Mouse (Mus musculus) C2C12 (cell line): Measurements from ENCODE around the gene Aff1. TPM values are rescaled to one million over a fixed set of nuclear protein-coding genes. Genes with fewer than 3 reads are reported as not detected.

ENCODE experiments used
- H3K27me3 ChIP-seq: one replicate; pipeline ENCODE4 v1.6.1; 2011; ENCODE audit not compliant: control insufficient read depth, insufficient read depth, insufficient read length
- H3K36me3 ChIP-seq: one replicate; pipeline ENCODE4 v1.6.1; 2011; ENCODE audit not compliant: control insufficient read depth, insufficient read depth
- H3K4me3 ChIP-seq: one replicate; pipeline ENCODE4 v1.5.1; 2011; ENCODE audit warnings: mild to moderate bottlenecking, control low read depth; ENCODE audit not compliant: poor library complexity, insufficient read depth, severe bottlenecking
- H3K79me2 ChIP-seq: one replicate; pipeline ENCODE4 v1.6.1; 2011; ENCODE audit not compliant: control insufficient read depth, insufficient read depth
- H3K79me3 ChIP-seq: one replicate; pipeline ENCODE4 v1.6.1; 2011; ENCODE audit warnings: low read depth, control low read depth
- H3ac ChIP-seq: one replicate; pipeline ENCODE3; 2011; ENCODE audit warnings: low read depth; ENCODE audit not compliant: control insufficient read depth, insufficient read length
- CEBPB ChIP-seq: IDR thresholded peaks from one replicate; pipeline ENCODE4 v1.6.1; 2011; ENCODE audit warnings: low read depth, mild to moderate bottlenecking, control low read depth, moderate library complexity
- CTCF ChIP-seq: IDR thresholded peaks from one replicate; pipeline ENCODE4 v1.5.1; 2011; ENCODE audit not compliant: control insufficient read depth, insufficient read depth, insufficient read length
- FOSL1 ChIP-seq: IDR thresholded peaks from one replicate; pipeline ENCODE4 v1.8.0; 2011; ENCODE audit warnings: mild to moderate bottlenecking, low read length; ENCODE audit not compliant: poor library complexity, insufficient read depth, severe bottlenecking
- MAX ChIP-seq: IDR thresholded peaks from one replicate; pipeline ENCODE4 v1.6.1; 2011; ENCODE audit warnings: mild to moderate bottlenecking, control low read depth
- MYOD1 ChIP-seq: IDR thresholded peaks from one replicate; pipeline ENCODE4 v1.6.1; 2011; ENCODE audit warnings: low read depth; ENCODE audit not compliant: control insufficient read depth, insufficient read length
- MYOG ChIP-seq: IDR thresholded peaks from one replicate; pipeline ENCODE4 v1.6.1; 2011; ENCODE audit not compliant: control insufficient read depth, insufficient read length; ENCODE audit errors: extremely low read depth
- USF1 ChIP-seq: IDR thresholded peaks from one replicate; pipeline ENCODE4 v1.6.1; 2011; ENCODE audit warnings: low read depth, mild to moderate bottlenecking, control low read depth, moderate library complexity
- polyA plus RNA-seq: library from polyadenylated mRNA; unstranded; fragments of >200 nt; fragmentation: generic; extraction: Trizol; gene quantifications from one replicate; pipeline ENCODE4 v1.2.1, GENCODE M21; 2012; ENCODE audit warnings: missing spikeins

The Aff1 gene
- polyA plus RNA-seq, 1 experiment = 10.0 TPM

DNA sequence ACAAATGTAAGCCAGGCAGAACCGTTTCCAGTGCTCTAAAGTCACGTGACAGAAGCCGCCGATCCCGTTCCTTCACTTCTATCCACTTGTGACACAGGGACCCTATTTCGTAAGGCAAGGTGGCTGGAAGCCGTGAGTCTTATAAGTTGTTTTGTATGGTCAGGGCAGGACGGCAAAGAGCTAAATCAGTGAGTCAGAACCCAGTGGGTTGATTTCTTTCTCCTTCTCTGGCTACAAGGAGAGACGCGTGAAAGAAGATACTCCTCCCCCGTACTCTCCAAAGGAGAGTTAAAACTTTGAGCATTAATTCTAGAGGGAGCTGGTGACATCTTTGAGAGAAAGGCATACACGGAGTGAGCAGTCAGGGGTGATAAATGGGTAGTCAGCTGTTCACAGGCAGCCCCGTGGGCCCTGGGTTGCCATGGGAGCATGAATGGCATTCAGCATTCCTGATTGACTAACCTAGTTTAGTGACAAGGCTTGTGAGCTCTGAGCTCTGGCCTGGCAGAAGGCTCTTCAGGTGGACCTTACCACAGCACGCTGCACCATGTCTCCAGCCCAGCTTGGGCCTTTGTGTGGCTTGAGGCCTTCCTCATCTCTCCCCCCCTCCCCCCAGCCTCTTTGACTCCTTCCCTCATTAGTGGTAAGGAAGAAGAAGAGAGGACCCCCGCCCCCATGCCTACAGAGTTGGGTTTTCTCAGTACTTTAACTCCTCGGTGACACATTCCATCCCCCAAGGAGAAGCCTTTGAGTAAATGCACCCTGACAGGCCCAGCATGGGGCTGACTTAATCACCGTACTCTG, 86.3 kb downstream of the Aff1 start:
- no peak overlapping the region for H3K4me3 ChIP-seq
- H3ac ChIP-seq = no peak overlapping the region
- H3K79me2 ChIP-seq = peaks cover 85% of the 10 kb centered on the region
- peak; percentile 91 for TF ChIP-seq MYOD1
- TF ChIP-seq MAX = no peak
- peak; percentile 89 for TF ChIP-seq USF1
- peak; percentile 54 for TF ChIP-seq CEBPB
- H3K27me3 ChIP-seq = no peaks in the 10 kb centered on the region
- peaks cover 62% of the 10 kb centered on the region for H3K79me3 ChIP-seq
- H3K36me3 ChIP-seq = peaks cover 5% of the 10 kb centered on the region

DNA sequence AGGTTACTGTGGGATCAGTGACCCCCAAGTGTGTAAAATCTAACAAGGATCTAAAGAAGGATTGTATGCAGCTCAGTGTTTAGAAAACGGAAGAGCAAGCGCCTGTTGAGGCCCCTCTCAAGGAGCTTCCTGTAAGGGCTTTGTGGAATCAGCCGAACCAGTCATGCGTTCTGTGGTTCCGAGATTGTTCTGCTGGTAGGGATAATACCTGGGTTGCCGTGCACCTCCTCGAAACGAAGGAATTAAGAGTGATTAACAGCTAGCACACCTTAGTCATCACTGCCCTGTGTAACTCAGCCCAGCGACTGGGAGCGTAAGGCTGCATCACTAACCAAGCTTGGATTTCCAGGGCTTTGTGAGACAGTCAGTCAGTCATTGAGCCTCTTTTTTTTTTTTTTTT, 87.7 kb downstream of the Aff1 start:
- peaks cover 87% of the 10 kb centered on the region for H3K79me2 ChIP-seq
- TF ChIP-seq CEBPB (no peak), CTCF (no peak), MAX (no peak), MYOD1 (no peak), FOSL1 (no peak), MYOG (no peak), USF1 (no peak)
- no peaks in the 10 kb centered on the region for H3K27me3 ChIP-seq
- peaks cover 60% of the 10 kb centered on the region for H3K79me3 ChIP-seq
- H3K4me3 ChIP-seq = no peak overlapping the region
- H3ac ChIP-seq = no peak overlapping the region
- H3K36me3 ChIP-seq = peaks cover 18% of the 10 kb centered on the region

- Histone ChIP-seq H3K79me2 (peaks cover 91% of the 10 kb centered on the region), H3K27me3 (no peaks in the 10 kb centered on the region), H3K4me3 (no peak overlapping the region), H3ac (no peak overlapping the region), H3K79me3 (peaks cover 60% of the 10 kb centered on the region), H3K36me3 (peaks cover 19% of the 10 kb centered on the region)
- no peak for TF ChIP-seq MYOD1
- no peak for TF ChIP-seq MYOG
- TF ChIP-seq USF1 = no peak
- no peak for TF ChIP-seq CEBPB
- no peak for TF ChIP-seq CTCF
- no peak for TF ChIP-seq FOSL1
- no peak for TF ChIP-seq MAX
Observed at GRCm38 (mm10) chr5:103780266-103780665, 88.1 kb downstream of the Aff1 start.

- H3K4me3 ChIP-seq = no peak overlapping the region
- H3K79me2 ChIP-seq = peaks cover 93% of the 10 kb centered on the region
- TF ChIP-seq USF1 (no peak), CEBPB (no peak), FOSL1 (no peak), MYOG (no peak), CTCF (no peak), MAX (no peak)
Observed at GRCm38 (mm10) chr5:103780836-103781235, 88.7 kb downstream of the Aff1 start.

GRCm38 (mm10) chr5:103783086-103783668, 91.0 kb downstream of the Aff1 start:
- peaks cover 40% of the 10 kb centered on the region for H3K36me3 ChIP-seq
- peaks cover 85% of the 10 kb centered on the region for H3K79me2 ChIP-seq
- no peak for TF ChIP-seq MAX
- no peak for TF ChIP-seq CEBPB
- no peak for TF ChIP-seq MYOG
- TF ChIP-seq FOSL1 = no peak
- TF ChIP-seq MYOD1 = no peak
- no peak for TF ChIP-seq USF1
- TF ChIP-seq CTCF = no peak
- peaks cover 41% of the 10 kb centered on the region for H3K79me3 ChIP-seq
- no peak overlapping the region for H3K4me3 ChIP-seq
- H3ac ChIP-seq = no peak overlapping the region
- H3K27me3 ChIP-seq = no peaks in the 10 kb centered on the region

More at GRCm38 (mm10) chr5:103780836-103781235, 88.7 kb downstream of the Aff1 start:
- H3K27me3 ChIP-seq = no peaks in the 10 kb centered on the region
- peaks cover 57% of the 10 kb centered on the region for H3K79me3 ChIP-seq
- H3K36me3 ChIP-seq = peaks cover 19% of the 10 kb centered on the region
- no peak overlapping the region for H3ac ChIP-seq

- H3K27me3 ChIP-seq = no peaks in the 10 kb centered on the region
- peaks cover 49% of the 10 kb centered on the region for H3K36me3 ChIP-seq
- H3K79me3 ChIP-seq = peaks cover 20% of the 10 kb centered on the region
- no peak overlapping the region for H3ac ChIP-seq
- H3K79me2 ChIP-seq = peaks cover 76% of the 10 kb centered on the region
- H3K4me3 ChIP-seq = no peak overlapping the region
- TF ChIP-seq MYOD1 (no peak), MAX (no peak), CEBPB (no peak), FOSL1 (no peak), MYOG (no peak), CTCF (no peak), USF1 (no peak)
Observed at GRCm38 (mm10) chr5:103786096-103786495, 93.9 kb downstream of the Aff1 start.
